Mouse (Mus musculus) thymus, postnatal 14 days (tissue): ENCODE measurements at regions not wholly inside any gene's neighbourhood (a gene's known extent, or its start where the extent isn't known, plus 50 kb on each side); places are given as distances from the start of the nearest gene placed in this dataset.
"Not testable (repeated sequence)": the region's sequence is repeated elsewhere in the genome, so short reads cannot be mapped to it uniquely, and the experiment has no call there.

Source experiments
- DNase-seq: peaks from one replicate; pipeline ENCODE4 v3.0.0; 2021

GRCm38 (mm10) chr9:48055246-48055645 is 106.6 kb upstream of the Nxpe4 start:
- DNase-seq = no peak

- DNase-seq = no peak
Measured at GRCm38 (mm10) chr9:48058599-48058998, 103.2 kb upstream of the Nxpe4 start.

- DNase-seq = no peak
Measured at GRCm38 (mm10) chr9:48059549-48060165, 102.2 kb upstream of the Nxpe4 start.

- DNase-seq = no peak
Measured at GRCm38 (mm10) chr9:48060996-48061395, 100.8 kb upstream of the Nxpe4 start.

GRCm38 (mm10) chr9:48066730-48067345 is 95.0 kb upstream of the Nxpe4 start:
- DNase-seq = no peak

GRCm38 (mm10) chr9:48072592-48072991 is 89.2 kb upstream of the Nxpe4 start:
- DNase-seq = no peak

- DNase-seq = no peak
Measured at GRCm38 (mm10) chr9:48073096-48073495, 88.7 kb upstream of the Nxpe4 start.

- no peak for DNase-seq
Measured at GRCm38 (mm10) chr9:48075661-48076240, 86.1 kb upstream of the Nxpe4 start.

GRCm38 (mm10) chr9:48082461-48082860 is 79.4 kb upstream of the Nxpe4 start:
- no peak for DNase-seq

GRCm38 (mm10) chr9:48084196-48084595 is 77.6 kb upstream of the Nxpe4 start:
- not testable (repeated sequence) for DNase-seq

- DNase-seq = no peak
Measured at GRCm38 (mm10) chr9:48089661-48090060, 72.2 kb upstream of the Nxpe4 start.

- DNase-seq = no peak
Measured at GRCm38 (mm10) chr9:48094756-48095155, 67.1 kb upstream of the Nxpe4 start.

- DNase-seq = no peak
Measured at GRCm38 (mm10) chr9:48099846-48100245, 62.0 kb upstream of the Nxpe4 start.

GRCm38 (mm10) chr9:48106441-48107167 is 55.2 kb upstream of the Nxpe4 start:
- DNase-seq = peak; percentile 16

GRCm38 (mm10) chr9:48108994-48109619 is 52.7 kb upstream of the Nxpe4 start:
- peak; percentile 78 for DNase-seq

GRCm38 (mm10) chr9:48111316-48111890 is 50.4 kb upstream of the Nxpe4 start:
- no peak for DNase-seq
